Mouse (Mus musculus) stomach, embryonic 16.5 days (tissue): ENCODE results near the gene Timm8a1. TPM values are rescaled to one million over a fixed set of nuclear protein-coding genes. Genes with fewer than 3 reads are reported as not detected.

Experiments used
- polyA plus RNA-seq: library from polyadenylated mRNA; unstranded; fragments of >200 nt; fragmentation: Nextera tagmentation; extraction: Ambion mirVana; gene quantifications from 2 replicates; pipeline ENCODE4 v1.2.1, GENCODE M21; 2015

Timm8a1 gene
- polyA plus RNA-seq, 1 experiment from 2014 or later = 84.0 TPM

Other genes with a start within 250 kb of the Timm8a1 start
- 4.1 and 4.9 TPM in 2 replicates for gene Tmem35a, start 246.6 kb downstream of the Timm8a1 start, polyA plus RNA-seq
- 21.0 and 30.4 TPM in 2 replicates for gene Cenpi, start 233.8 kb downstream of the Timm8a1 start, polyA plus RNA-seq
- 1.8 and 2.2 TPM in 2 replicates for gene Drp2, start 137.3 kb downstream of the Timm8a1 start, polyA plus RNA-seq
- not detected in 2 replicates for gene Taf7l, start 65.4 kb downstream of the Timm8a1 start, polyA plus RNA-seq
- gene Btk, start 41.7 kb upstream of the Timm8a1 start, polyA plus RNA-seq = 1.9 and 3.0 TPM in 2 replicates
- 322 and 424 TPM in 2 replicates for gene Rpl36a, start 43.8 kb upstream of the Timm8a1 start, polyA plus RNA-seq
- gene Gla, start 59.3 kb upstream of the Timm8a1 start, polyA plus RNA-seq = 6.5 and 7.1 TPM in 2 replicates
- gene Hnrnph2, start 59.3 kb upstream of the Timm8a1 start, polyA plus RNA-seq = 138 and 141 TPM in 2 replicates
- 2.8 and 3.5 TPM in 2 replicates for gene Armcx4, start 144.7 kb upstream of the Timm8a1 start, polyA plus RNA-seq
- gene Armcx1, start 176.1 kb upstream of the Timm8a1 start, polyA plus RNA-seq = 51.6 TPM in 2 replicates
- gene Armcx6, start 209.6 kb upstream of the Timm8a1 start, polyA plus RNA-seq = 20.8 and 23.9 TPM in 2 replicates
- 88.8 and 92.8 TPM in 2 replicates for gene Armcx3, start 214.7 kb upstream of the Timm8a1 start, polyA plus RNA-seq